Mouse (Mus musculus): ENCODE results near the gene Ftcd. TPM values are rescaled to one million over a fixed set of nuclear protein-coding genes. Genes with fewer than 3 reads are reported as not detected.

Gene Ftcd
- total and polyA plus RNA-seq, 2 experiments from 2014 or later: 5.6 to 5.8 TPM

DNA sequence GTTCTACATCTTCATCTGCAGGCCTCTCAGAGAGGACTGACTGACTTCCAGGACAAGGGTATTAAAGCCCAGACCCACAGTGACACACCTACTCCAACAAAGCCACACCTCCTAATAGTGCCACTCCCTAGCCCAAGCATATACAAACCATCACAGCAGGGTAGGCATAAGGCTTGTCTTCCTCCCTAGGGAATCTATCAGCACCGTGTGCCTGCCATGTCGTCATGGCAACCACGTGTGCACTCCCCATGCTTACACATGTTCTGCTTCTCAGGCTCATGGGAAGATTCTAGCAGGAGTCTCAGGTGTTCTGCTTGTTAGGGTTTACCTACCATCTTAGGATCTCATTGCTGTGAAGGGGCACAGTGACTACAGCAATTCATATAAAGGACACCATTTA lies 23.9 kb upstream of the Ftcd start:
- TF ChIP-seq CTCF (IDR thresholded peaks at IDR 0.05; ENCODE audit: low read depth): no peak
- no peak for TF ChIP-seq EP300 (IDR thresholded peaks at IDR 0.05; ENCODE audit: low read depth)
- H3K27ac ChIP-seq (ENCODE audit: low read depth): no peak overlapping the region
- H3K9ac ChIP-seq (replicated peaks; ENCODE audit: low read depth, low read length): no peak overlapping the region
- DNase-seq (ENCODE audit: low spot score): no peak
- H3K36me3 ChIP-seq (replicated peaks; ENCODE audit: control insufficient read depth, insufficient read depth, low read length): peaks cover 70% of the 10 kb centered on the region
- WGBS: 82% methylated on average over 3 of the region's 3 CpGs
- no peaks in the 10 kb centered on the region for H3K27me3 ChIP-seq (ENCODE audit: control insufficient read depth, insufficient read depth, low read length)
- H3K4me1 ChIP-seq (ENCODE audit: control insufficient read depth, insufficient read depth): no peaks in the 10 kb centered on the region
- H3K4me2 ChIP-seq (ENCODE audit: low read depth, low read length): no peak overlapping the region
- no peak for ATAC-seq (ENCODE audit: insufficient read depth, low read depth)
- no peak overlapping the region for H3K4me3 ChIP-seq (ENCODE audit: low read depth, low read length)
- no peaks in the 10 kb centered on the region for H3K9me3 ChIP-seq (replicated peaks; ENCODE audit: control insufficient read depth, low read length)

DNA sequence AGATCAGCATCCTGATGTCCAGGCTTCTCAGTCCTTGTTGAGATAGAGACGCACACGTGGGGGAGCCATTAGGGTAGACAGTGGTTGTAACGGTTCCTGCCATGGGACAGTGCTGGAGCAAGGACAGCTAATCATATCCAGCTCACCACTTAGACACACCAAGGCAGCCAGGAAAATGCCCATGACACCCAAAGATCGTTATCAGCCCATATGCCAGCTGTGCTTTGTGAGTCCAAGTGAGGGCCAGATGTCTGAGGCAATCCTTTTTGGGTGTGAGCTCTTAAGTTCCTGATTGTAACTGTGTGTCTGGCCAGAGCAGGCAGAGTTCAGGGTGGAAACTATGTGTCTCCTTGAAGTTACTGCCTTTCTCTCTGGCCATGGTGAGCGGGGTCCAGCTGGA lies 21.4 kb upstream of the Ftcd start:
- 83% methylated on average over 5 of the region's 5 CpGs for WGBS

DNA sequence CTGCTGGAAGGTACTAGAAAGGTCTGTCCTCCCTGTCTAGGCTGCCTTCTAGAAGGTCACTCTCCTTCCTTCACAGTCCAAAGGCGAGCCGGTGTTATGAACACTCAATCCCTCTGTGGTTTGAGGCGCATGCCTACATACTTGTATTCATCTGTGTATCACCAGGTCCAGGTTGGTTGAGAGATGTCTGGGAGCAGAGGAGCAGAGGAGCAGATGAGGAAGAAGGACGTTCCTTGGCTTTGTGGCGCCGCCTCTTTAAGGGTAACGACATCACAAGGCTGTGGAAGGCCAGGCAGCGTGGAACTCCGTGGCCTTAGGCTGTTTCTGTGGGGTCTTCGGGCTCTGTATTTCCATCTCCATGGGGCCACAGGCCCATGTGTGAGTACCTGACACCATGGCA lies 13.5 kb upstream of the Ftcd start, which contains the start of gene Spatc1l:
Spatc1l (plus strand) TSS at position 301 of the 400 bp plus-strand sequence.
- H3K27me3 ChIP-seq (ENCODE audit: control insufficient read depth, insufficient read depth, low read length): no peaks in the 10 kb centered on the region
- no peak within 1 kb of the TSS for H3K4me2 ChIP-seq (ENCODE audit: low read depth, low read length)
- TF ChIP-seq EP300 (IDR thresholded peaks at IDR 0.05; ENCODE audit: low read depth): no peak
- TF ChIP-seq CTCF (IDR thresholded peaks at IDR 0.05; ENCODE audit: low read depth): no peak
- H3K36me3 ChIP-seq (replicated peaks; ENCODE audit: control insufficient read depth, insufficient read depth, low read length): no peaks in the 10 kb centered on the region
- H3K9me3 ChIP-seq (replicated peaks; ENCODE audit: control insufficient read depth, low read length): no peaks in the 10 kb centered on the region
- no peak within 1 kb of the TSS for H3K4me3 ChIP-seq (ENCODE audit: low read depth, low read length)
- ATAC-seq (ENCODE audit: insufficient read depth, low read depth): no peak
- no peak within 1 kb of the TSS for H3K27ac ChIP-seq (ENCODE audit: low read depth)
- no peaks in the 10 kb centered on the region for H3K4me1 ChIP-seq (ENCODE audit: control insufficient read depth, insufficient read depth)
- WGBS: 87% methylated on average over 10 of the region's 10 CpGs
- DNase-seq (ENCODE audit: low spot score): no peak
- no peak within 1 kb of the TSS for H3K9ac ChIP-seq (replicated peaks; ENCODE audit: low read depth, low read length)

More for the DNA sequence above, 21.4 kb upstream of the Ftcd start:
- Histone ChIP-seq H3K9ac (replicated peaks; ENCODE audit: low read depth, low read length) (no peak overlapping the region), H3K36me3 (replicated peaks; ENCODE audit: control insufficient read depth, insufficient read depth, low read length) (peaks cover 46% of the 10 kb centered on the region), H3K9me3 (replicated peaks; ENCODE audit: control insufficient read depth, low read length) (no peaks in the 10 kb centered on the region), H3K27me3 (ENCODE audit: control insufficient read depth, insufficient read depth, low read length) (no peaks in the 10 kb centered on the region), H3K4me1 (ENCODE audit: control insufficient read depth, insufficient read depth) (no peaks in the 10 kb centered on the region), H3K27ac (ENCODE audit: low read depth) (no peak overlapping the region), H3K4me3 (ENCODE audit: low read depth, low read length) (no peak overlapping the region), H3K4me2 (ENCODE audit: low read depth, low read length) (no peak overlapping the region)
- DNase-seq (ENCODE audit: low spot score) (no peak), ATAC-seq (ENCODE audit: insufficient read depth, low read depth) (no peak)
- TF ChIP-seq EP300 (IDR thresholded peaks at IDR 0.05; ENCODE audit: low read depth) (no peak), CTCF (IDR thresholded peaks at IDR 0.05; ENCODE audit: low read depth) (no peak)

DNA sequence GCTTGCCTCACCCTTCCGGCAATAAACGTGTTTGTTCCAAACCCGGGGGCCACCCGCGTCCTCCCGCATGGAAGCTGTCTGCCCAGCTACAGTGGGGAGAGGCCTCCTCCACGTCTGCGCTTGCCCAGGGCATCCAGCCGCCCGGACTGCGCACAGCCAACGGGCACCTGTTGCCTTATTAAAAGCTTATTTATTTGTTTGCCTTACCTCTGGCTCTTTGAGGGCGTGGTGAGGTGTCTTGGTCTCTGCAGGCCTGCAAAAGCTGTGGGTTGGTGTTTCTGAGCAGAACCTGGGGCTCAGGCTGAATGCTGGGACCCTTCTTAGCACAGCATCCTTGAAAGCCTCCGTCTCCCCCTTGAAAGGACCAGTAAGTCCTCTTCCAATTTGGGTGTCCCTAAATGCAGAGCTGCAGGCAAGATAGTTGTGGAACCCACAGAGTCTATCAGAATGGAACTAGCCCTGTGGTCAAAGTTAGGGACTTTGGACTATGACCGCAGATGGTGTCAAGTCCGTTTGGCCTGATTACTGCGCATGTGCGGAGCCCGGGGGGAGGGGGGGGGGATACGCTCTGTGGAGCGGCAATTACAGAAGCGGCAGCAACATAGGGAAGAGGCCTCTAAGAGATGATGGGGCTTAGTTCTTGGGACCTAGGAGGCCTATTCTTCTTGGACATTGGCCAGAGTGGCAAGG lies 5.3 kb upstream of the Ftcd start:
- Histone ChIP-seq H3K4me3 (ENCODE audit: low read depth, low read length) (no peak overlapping the region), H3K27ac (ENCODE audit: low read depth) (no peak overlapping the region), H3K27me3 (ENCODE audit: control insufficient read depth, insufficient read depth, low read length) (no peaks in the 10 kb centered on the region), H3K4me2 (ENCODE audit: low read depth, low read length) (no peak overlapping the region), H3K4me1 (ENCODE audit: control insufficient read depth, insufficient read depth) (no peaks in the 10 kb centered on the region), H3K36me3 (replicated peaks; ENCODE audit: control insufficient read depth, insufficient read depth, low read length) (no peaks in the 10 kb centered on the region), H3K9me3 (replicated peaks; ENCODE audit: control insufficient read depth, low read length) (no peaks in the 10 kb centered on the region), H3K9ac (replicated peaks; ENCODE audit: low read depth, low read length) (no peak overlapping the region)
- TF ChIP-seq EP300 (IDR thresholded peaks at IDR 0.05; ENCODE audit: low read depth) (no peak), CTCF (IDR thresholded peaks at IDR 0.05; ENCODE audit: low read depth) (no peak)
- DNase-seq (ENCODE audit: low spot score) (no peak), ATAC-seq (ENCODE audit: insufficient read depth, low read depth) (no peak)
- 91% methylated on average over 22 of the region's 22 CpGs for WGBS

DNA sequence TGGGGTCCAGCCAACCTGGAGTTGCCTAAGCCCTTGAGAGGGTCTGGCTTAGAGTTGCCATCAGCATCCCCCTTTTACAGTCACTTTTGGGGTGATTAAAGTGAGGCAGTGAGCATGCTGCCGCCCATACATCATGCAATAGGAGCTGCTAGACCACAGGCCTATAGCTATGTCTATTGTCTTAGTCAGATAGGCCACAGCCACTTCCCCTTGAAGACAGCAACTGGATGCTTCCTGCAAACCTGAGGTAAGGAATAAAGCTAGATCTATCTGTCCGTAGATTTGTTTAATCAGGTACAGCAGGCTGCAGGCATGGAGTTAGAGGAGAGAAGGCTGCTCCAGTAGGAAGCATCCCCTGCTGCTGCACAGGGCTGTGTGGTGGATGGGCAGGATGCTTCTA lies 4.4 kb upstream of the Ftcd start:
- 65% methylated on average over 2 of the region's 2 CpGs for WGBS
- ATAC-seq (ENCODE audit: insufficient read depth, low read depth) (no peak), DNase-seq (ENCODE audit: low spot score) (no peak)
- Histone ChIP-seq H3K27ac (ENCODE audit: low read depth) (no peak overlapping the region), H3K9me3 (replicated peaks; ENCODE audit: control insufficient read depth, low read length) (no peaks in the 10 kb centered on the region), H3K36me3 (replicated peaks; ENCODE audit: control insufficient read depth, insufficient read depth, low read length) (no peaks in the 10 kb centered on the region), H3K4me3 (ENCODE audit: low read depth, low read length) (no peak overlapping the region), H3K9ac (replicated peaks; ENCODE audit: low read depth, low read length) (no peak overlapping the region), H3K27me3 (ENCODE audit: control insufficient read depth, insufficient read depth, low read length) (no peaks in the 10 kb centered on the region), H3K4me2 (ENCODE audit: low read depth, low read length) (no peak overlapping the region), H3K4me1 (ENCODE audit: control insufficient read depth, insufficient read depth) (no peaks in the 10 kb centered on the region)
- TF ChIP-seq CTCF (IDR thresholded peaks at IDR 0.05; ENCODE audit: low read depth) (no peak), EP300 (IDR thresholded peaks at IDR 0.05; ENCODE audit: low read depth) (no peak)

DNA sequence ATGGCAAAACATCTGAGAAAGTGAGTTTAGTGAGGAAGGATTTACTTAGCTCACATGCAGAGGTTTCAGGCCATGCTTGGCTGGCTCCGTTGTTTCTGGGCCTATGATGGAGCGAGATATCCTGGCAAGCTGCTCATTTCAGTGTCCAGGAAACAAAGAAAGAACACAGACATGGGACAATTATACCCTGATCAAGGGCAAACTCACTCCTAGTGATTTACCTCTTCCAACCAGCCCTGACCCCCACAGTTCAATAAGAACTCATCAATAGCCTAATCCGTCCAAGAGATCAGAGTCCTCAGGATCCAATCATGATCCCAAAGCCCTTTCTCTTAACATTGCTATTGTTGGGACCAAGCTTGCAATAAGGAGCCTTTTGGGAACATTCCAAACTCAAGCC lies 3.3 kb upstream of the Ftcd start:
- Histone ChIP-seq H3K27ac (ENCODE audit: low read depth) (no peak overlapping the region), H3K9ac (replicated peaks; ENCODE audit: low read depth, low read length) (no peak overlapping the region), H3K27me3 (ENCODE audit: control insufficient read depth, insufficient read depth, low read length) (no peaks in the 10 kb centered on the region), H3K4me2 (ENCODE audit: low read depth, low read length) (no peak overlapping the region), H3K9me3 (replicated peaks; ENCODE audit: control insufficient read depth, low read length) (no peaks in the 10 kb centered on the region), H3K4me1 (ENCODE audit: control insufficient read depth, insufficient read depth) (no peaks in the 10 kb centered on the region), H3K4me3 (ENCODE audit: low read depth, low read length) (no peak overlapping the region), H3K36me3 (replicated peaks; ENCODE audit: control insufficient read depth, insufficient read depth, low read length) (no peaks in the 10 kb centered on the region)
- 81% methylated on average over 3 of the region's 3 CpGs for WGBS
- no peak for DNase-seq (ENCODE audit: low spot score)
- no peak for TF ChIP-seq CTCF (IDR thresholded peaks at IDR 0.05; ENCODE audit: low read depth)
- TF ChIP-seq EP300 (IDR thresholded peaks at IDR 0.05; ENCODE audit: low read depth): no peak
- ATAC-seq (ENCODE audit: insufficient read depth, low read depth): no peak
